Mouse (Mus musculus) spleen, adult 2 months (tissue): ENCODE data around the gene Tnn.

Experiments
- CTCF ChIP-seq: fragments of 200-500 bp; IDR thresholded peaks from 2 replicates; pipeline ENCODE4 v1.5.1; 2011; ENCODE audit warnings: mild to moderate bottlenecking, inconsistent platforms; ENCODE audit not compliant: insufficient read depth, insufficient read length, insufficient replicate concordance; ENCODE audit errors: extremely low read depth
- POLR2A ChIP-seq: fragments of 200-500 bp; IDR thresholded peaks from 2 replicates; pipeline ENCODE4 v1.6.1; 2011; ENCODE audit warnings: low read depth, low read length, inconsistent platforms

DNA sequence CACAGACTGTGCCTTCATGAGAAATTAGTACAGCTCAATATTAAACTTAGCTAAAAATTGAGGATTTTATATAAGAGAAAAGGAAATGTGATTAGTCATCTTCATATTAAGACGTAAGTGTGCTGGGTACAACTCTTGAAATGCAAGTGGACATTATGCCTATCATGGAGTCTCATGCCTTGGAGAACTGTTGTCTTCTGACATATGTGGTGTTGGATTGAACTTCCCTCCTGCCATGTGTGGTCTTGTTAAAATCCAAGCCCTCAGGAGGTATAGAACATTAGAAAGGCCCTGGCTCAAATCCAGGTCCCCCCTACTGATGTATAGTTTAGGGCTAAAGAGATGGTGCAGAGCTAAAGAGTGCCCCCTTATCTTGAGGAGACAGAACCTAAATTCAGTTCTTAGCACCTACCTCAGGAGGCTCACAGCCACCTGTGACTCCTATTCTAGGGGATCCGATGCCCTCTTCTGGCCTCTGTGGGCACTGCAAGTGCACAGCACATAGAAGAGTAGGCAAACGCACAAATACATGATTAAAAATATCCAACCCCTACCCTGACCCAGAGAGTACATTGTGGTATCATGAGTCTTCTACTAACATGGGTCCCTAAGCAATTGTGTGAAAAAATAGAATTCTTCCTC lies 91.5 kb downstream of the Tnn start:
- TF ChIP-seq CTCF (peak; percentile 80; the same call in 1 of the 2 replicates), POLR2A (no peak)
